Mouse (Mus musculus): ENCODE results near the gene Prss35. TPM values are rescaled to one million over a fixed set of nuclear protein-coding genes. Genes with fewer than 3 reads are reported as not detected.
A peak's percentile ranks its signal among the peaks of the same experiment; 100 is the strongest.

The Prss35 gene
- polyA plus RNA-seq, 1 experiment from 2014 or later, result 8.4 TPM

- Histone ChIP-seq H3K4me1 (ENCODE audit: insufficient read depth, low read length) (no peaks in the 10 kb centered on the region), H3K36me3 (ENCODE audit: insufficient read depth, low read length) (no peaks in the 10 kb centered on the region), H3K9ac (replicated peaks; ENCODE audit: low read length) (no peak overlapping the region), H3K4me2 (replicated peaks; ENCODE audit: low read depth, low read length) (no peak overlapping the region), H3K27ac (ENCODE audit: low read length) (no peak overlapping the region), H3K9me3 (ENCODE audit: low read length) (no peaks in the 10 kb centered on the region), H3K4me3 (ENCODE audit: low read length) (no peak overlapping the region), H3K27me3 (ENCODE audit: insufficient read depth, low read length) (no peaks in the 10 kb centered on the region)
- WGBS, result 89% methylated on average over 2 of the region's 2 CpGs
- no peak for ATAC-seq (ENCODE audit: low FRiP score, low TSS enrichment)
Measured at GRCm38 (mm10) chr9:86782836-86783235, 39.4 kb downstream of the Prss35 start.

DNA sequence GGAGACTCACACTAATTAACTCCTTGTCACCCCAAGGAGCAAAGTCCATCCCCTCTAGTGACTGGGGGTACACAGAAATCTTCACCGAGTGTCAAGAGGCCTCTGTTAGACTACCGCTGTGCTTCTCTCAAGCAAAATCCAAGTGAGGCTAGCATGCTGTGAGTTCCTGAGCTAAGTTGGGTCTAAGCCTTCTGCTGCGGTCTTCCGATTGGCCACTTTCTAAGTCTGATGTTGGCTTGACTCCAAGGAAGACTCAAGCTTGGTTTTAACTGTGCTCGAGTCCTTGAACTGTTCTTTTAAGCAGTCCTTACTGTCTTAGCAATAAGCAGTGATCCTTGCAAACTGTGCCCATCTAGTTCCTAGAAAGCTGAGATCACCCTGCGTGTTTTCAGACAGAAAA is 45.7 kb downstream of the Prss35 start:
- no peak overlapping the region for H3K4me3 ChIP-seq (ENCODE audit: low read length)
- WGBS, result 82% methylated on average over 6 of the region's 6 CpGs
- no peak overlapping the region for H3K4me2 ChIP-seq (replicated peaks; ENCODE audit: low read depth, low read length)
- ATAC-seq (ENCODE audit: low FRiP score, low TSS enrichment), result no peak
- no peak overlapping the region for H3K27ac ChIP-seq (ENCODE audit: low read length)
- H3K36me3 ChIP-seq (ENCODE audit: insufficient read depth, low read length), result no peaks in the 10 kb centered on the region
- H3K9ac ChIP-seq (replicated peaks; ENCODE audit: low read length), result no peak overlapping the region
- no peaks in the 10 kb centered on the region for H3K4me1 ChIP-seq (ENCODE audit: insufficient read depth, low read length)
- no peaks in the 10 kb centered on the region for H3K27me3 ChIP-seq (ENCODE audit: insufficient read depth, low read length)
- no peaks in the 10 kb centered on the region for H3K9me3 ChIP-seq (ENCODE audit: low read length)

GRCm38 (mm10) chr9:86791927-86792326 is 48.5 kb downstream of the Prss35 start:
- Histone ChIP-seq H3K9ac (replicated peaks; ENCODE audit: low read length) (no peak overlapping the region), H3K27me3 (ENCODE audit: insufficient read depth, low read length) (no peaks in the 10 kb centered on the region), H3K4me3 (ENCODE audit: low read length) (no peak overlapping the region), H3K36me3 (ENCODE audit: insufficient read depth, low read length) (no peaks in the 10 kb centered on the region), H3K9me3 (ENCODE audit: low read length) (no peaks in the 10 kb centered on the region), H3K27ac (ENCODE audit: low read length) (no peak overlapping the region), H3K4me2 (replicated peaks; ENCODE audit: low read depth, low read length) (no peak overlapping the region), H3K4me1 (ENCODE audit: insufficient read depth, low read length) (no peaks in the 10 kb centered on the region)
- WGBS, result 81% methylated on average over 7 of the region's 7 CpGs
- ATAC-seq (ENCODE audit: low FRiP score, low TSS enrichment), result no peak

DNA sequence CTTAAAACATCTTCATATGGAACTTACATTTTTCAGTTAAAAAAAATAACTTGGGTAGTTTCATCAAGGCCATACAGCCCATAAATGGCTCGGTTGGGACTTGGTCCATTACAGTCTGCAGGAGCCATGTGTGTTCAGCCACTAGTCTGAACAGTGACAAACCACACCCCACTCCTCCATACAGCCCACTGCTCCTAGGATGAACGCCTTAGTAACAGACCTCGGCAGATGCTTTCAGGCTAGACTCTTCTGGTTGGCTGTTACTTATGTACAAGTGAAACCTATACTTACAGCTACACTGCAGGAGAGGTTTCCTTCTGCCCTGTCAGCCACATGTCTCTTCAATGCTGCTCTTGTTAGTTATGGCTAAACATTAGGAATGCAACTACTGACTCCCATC is 51.8 kb downstream of the Prss35 start:
- ATAC-seq (ENCODE audit: low FRiP score, low TSS enrichment), result no peak

DNA sequence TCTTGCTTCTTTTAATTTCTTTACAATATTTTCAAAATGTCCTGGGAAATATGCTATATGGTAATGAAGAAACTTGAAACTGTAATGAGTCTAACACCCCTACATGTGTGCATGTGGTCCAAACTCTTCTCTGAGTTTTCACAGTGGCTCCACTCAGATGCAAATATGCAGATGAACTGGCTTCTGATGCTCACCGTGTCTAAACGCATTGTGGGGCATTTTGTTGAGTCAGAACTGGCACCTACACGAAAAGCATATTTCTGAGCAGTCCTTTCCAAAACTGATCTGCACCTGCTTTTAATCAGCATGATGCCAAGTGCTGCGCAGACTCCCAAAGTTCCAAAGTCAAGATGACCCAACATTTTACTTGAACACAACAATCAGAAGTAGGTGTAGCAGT is 54.1 kb downstream of the Prss35 start:
- Histone ChIP-seq H3K4me2 (replicated peaks; ENCODE audit: low read depth, low read length) (no peak overlapping the region), H3K9ac (replicated peaks; ENCODE audit: low read length) (no peak overlapping the region), H3K27ac (ENCODE audit: low read length) (no peak overlapping the region), H3K4me3 (ENCODE audit: low read length) (no peak overlapping the region), H3K9me3 (ENCODE audit: low read length) (no peaks in the 10 kb centered on the region), H3K4me1 (ENCODE audit: insufficient read depth, low read length) (no peaks in the 10 kb centered on the region; the same call in 1 of the 2 replicates), H3K36me3 (ENCODE audit: insufficient read depth, low read length) (no peaks in the 10 kb centered on the region), H3K27me3 (ENCODE audit: insufficient read depth, low read length) (no peaks in the 10 kb centered on the region)
- 91% methylated on average over 4 of the region's 4 CpGs for WGBS
- no peak for ATAC-seq (ENCODE audit: low FRiP score, low TSS enrichment)

More for the DNA sequence above, 51.8 kb downstream of the Prss35 start:
- no peaks in the 10 kb centered on the region for H3K27me3 ChIP-seq (ENCODE audit: insufficient read depth, low read length)
- H3K27ac ChIP-seq (ENCODE audit: low read length), result no peak overlapping the region
- H3K4me2 ChIP-seq (replicated peaks; ENCODE audit: low read depth, low read length), result no peak overlapping the region
- WGBS, result 58% methylated on average over 3 of the region's 3 CpGs
- no peaks in the 10 kb centered on the region for H3K9me3 ChIP-seq (ENCODE audit: low read length)
- H3K9ac ChIP-seq (replicated peaks; ENCODE audit: low read length), result no peak overlapping the region
- H3K36me3 ChIP-seq (ENCODE audit: insufficient read depth, low read length), result no peaks in the 10 kb centered on the region
- H3K4me3 ChIP-seq (ENCODE audit: low read length), result no peak overlapping the region
- no peaks in the 10 kb centered on the region; the same call in 1 of the 2 replicates for H3K4me1 ChIP-seq (ENCODE audit: insufficient read depth, low read length)

GRCm38 (mm10) chr9:86798129-86798528 is 54.7 kb downstream of the Prss35 start:
- H3K4me2 ChIP-seq (replicated peaks; ENCODE audit: low read depth, low read length), result no peak overlapping the region
- no peak overlapping the region for H3K9ac ChIP-seq (replicated peaks; ENCODE audit: low read length)
- H3K27ac ChIP-seq (ENCODE audit: low read length), result no peak overlapping the region
- no peaks in the 10 kb centered on the region; the same call in 1 of the 2 replicates for H3K4me1 ChIP-seq (ENCODE audit: insufficient read depth, low read length)
- WGBS, result 88% methylated on average over 5 of the region's 5 CpGs
- H3K36me3 ChIP-seq (ENCODE audit: insufficient read depth, low read length), result no peaks in the 10 kb centered on the region
- H3K27me3 ChIP-seq (ENCODE audit: insufficient read depth, low read length), result no peaks in the 10 kb centered on the region
- no peak for ATAC-seq (ENCODE audit: low FRiP score, low TSS enrichment)
- no peak overlapping the region for H3K4me3 ChIP-seq (ENCODE audit: low read length)
- no peaks in the 10 kb centered on the region for H3K9me3 ChIP-seq (ENCODE audit: low read length)

GRCm38 (mm10) chr9:86798686-86799085 is 55.2 kb downstream of the Prss35 start:
- 20% methylated on average over 7 of the region's 7 CpGs for WGBS
- no peak overlapping the region for H3K27ac ChIP-seq (ENCODE audit: low read length)

DNA sequence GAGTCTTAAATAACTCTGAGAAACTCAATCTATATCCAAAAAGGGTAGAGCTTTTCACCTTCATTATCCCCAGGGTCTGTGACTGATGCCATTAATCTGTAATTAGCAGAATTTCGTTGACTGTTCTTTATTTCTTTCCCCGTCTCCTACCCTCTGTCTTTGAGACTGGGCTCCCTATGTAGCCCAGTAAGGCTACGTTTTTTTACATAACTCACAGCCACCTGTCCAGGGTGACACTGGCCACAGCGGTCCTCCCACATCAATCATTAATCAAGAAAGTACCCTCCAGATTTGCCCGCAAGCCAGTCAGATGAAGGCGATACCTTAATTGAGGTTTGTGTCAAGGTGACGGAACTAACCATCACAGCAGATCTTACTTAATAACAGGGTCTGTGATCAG is 55.6 kb downstream of the Prss35 start:
- Histone ChIP-seq H3K9ac (replicated peaks; ENCODE audit: low read length) (no peak overlapping the region), H3K4me2 (replicated peaks; ENCODE audit: low read depth, low read length) (peak overlapping the region; percentile 17; the same call in 1 of the 2 replicates), H3K27ac (ENCODE audit: low read length) (no peak overlapping the region), H3K4me3 (ENCODE audit: low read length) (no peak overlapping the region), H3K27me3 (ENCODE audit: insufficient read depth, low read length) (no peaks in the 10 kb centered on the region), H3K9me3 (ENCODE audit: low read length) (no peaks in the 10 kb centered on the region), H3K36me3 (ENCODE audit: insufficient read depth, low read length) (no peaks in the 10 kb centered on the region), H3K4me1 (ENCODE audit: insufficient read depth, low read length) (no peaks in the 10 kb centered on the region; the same call in 1 of the 2 replicates)
- WGBS, result 32% methylated on average over 7 of the region's 7 CpGs
- ATAC-seq (ENCODE audit: low FRiP score, low TSS enrichment), result peak; percentile 53; the same call in 1 of the 2 replicates

More at GRCm38 (mm10) chr9:86798686-86799085, 55.2 kb downstream of the Prss35 start:
- Histone ChIP-seq H3K4me1 (ENCODE audit: insufficient read depth, low read length) (no peaks in the 10 kb centered on the region; the same call in 1 of the 2 replicates), H3K4me3 (ENCODE audit: low read length) (no peak overlapping the region), H3K9ac (replicated peaks; ENCODE audit: low read length) (no peak overlapping the region), H3K27me3 (ENCODE audit: insufficient read depth, low read length) (no peaks in the 10 kb centered on the region), H3K36me3 (ENCODE audit: insufficient read depth, low read length) (no peaks in the 10 kb centered on the region), H3K9me3 (ENCODE audit: low read length) (no peaks in the 10 kb centered on the region), H3K4me2 (replicated peaks; ENCODE audit: low read depth, low read length) (peak overlapping the region; percentile 17; the same call in 1 of the 2 replicates)
- peak; percentile 75 for ATAC-seq (ENCODE audit: low FRiP score, low TSS enrichment)

- Histone ChIP-seq H3K9ac (replicated peaks; ENCODE audit: low read length) (no peak overlapping the region), H3K9me3 (ENCODE audit: low read length) (no peaks in the 10 kb centered on the region), H3K27me3 (ENCODE audit: insufficient read depth, low read length) (no peaks in the 10 kb centered on the region), H3K4me3 (ENCODE audit: low read length) (no peak overlapping the region), H3K36me3 (ENCODE audit: insufficient read depth, low read length) (no peaks in the 10 kb centered on the region), H3K4me1 (ENCODE audit: insufficient read depth, low read length) (no peaks in the 10 kb centered on the region; the same call in 1 of the 2 replicates), H3K4me2 (replicated peaks; ENCODE audit: low read depth, low read length) (no peak overlapping the region), H3K27ac (ENCODE audit: low read length) (no peak overlapping the region)
- ATAC-seq (ENCODE audit: low FRiP score, low TSS enrichment), result no peak
- 22% methylated on average over 3 of the region's 3 CpGs for WGBS
Measured at GRCm38 (mm10) chr9:86800600-86801163, 57.2 kb downstream of the Prss35 start.
